Mouse (Mus musculus) ovary, postnatal 36 days (tissue): Measurements from ENCODE around the gene Ccnl1.
A peak's percentile ranks its signal among the peaks of the same experiment; 100 is the strongest.

ENCODE experiments used
- DNase-seq: peaks from one replicate; pipeline ENCODE4 v3.0.0; 2022; ENCODE audit warnings: low spot score, mixed read lengths

Gene Ccnl1

DNA sequence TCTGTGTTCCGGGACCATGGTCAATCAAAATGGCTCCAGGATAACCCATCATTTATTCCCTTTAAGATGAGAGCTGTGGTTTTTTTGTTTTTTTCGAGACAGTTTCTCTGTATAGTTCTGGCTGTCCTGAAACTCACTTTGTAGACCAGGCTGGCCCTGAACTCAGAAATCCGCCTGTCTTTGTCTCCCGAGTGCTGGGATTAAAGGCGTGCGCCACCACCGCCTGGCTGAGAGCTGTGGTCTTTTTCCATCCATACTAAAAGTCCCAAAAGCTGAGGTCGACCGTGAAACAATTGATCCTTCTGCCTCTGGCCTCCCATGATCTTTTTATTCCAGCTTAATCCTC lies 764 bp upstream of the Ccnl1 start:
- DNase-seq: no peak

GRCm38 (mm10) chr3:65957271-65958101 lies 563 bp downstream of the Ccnl1 start:
- DNase-seq: peak; percentile 62

DNA sequence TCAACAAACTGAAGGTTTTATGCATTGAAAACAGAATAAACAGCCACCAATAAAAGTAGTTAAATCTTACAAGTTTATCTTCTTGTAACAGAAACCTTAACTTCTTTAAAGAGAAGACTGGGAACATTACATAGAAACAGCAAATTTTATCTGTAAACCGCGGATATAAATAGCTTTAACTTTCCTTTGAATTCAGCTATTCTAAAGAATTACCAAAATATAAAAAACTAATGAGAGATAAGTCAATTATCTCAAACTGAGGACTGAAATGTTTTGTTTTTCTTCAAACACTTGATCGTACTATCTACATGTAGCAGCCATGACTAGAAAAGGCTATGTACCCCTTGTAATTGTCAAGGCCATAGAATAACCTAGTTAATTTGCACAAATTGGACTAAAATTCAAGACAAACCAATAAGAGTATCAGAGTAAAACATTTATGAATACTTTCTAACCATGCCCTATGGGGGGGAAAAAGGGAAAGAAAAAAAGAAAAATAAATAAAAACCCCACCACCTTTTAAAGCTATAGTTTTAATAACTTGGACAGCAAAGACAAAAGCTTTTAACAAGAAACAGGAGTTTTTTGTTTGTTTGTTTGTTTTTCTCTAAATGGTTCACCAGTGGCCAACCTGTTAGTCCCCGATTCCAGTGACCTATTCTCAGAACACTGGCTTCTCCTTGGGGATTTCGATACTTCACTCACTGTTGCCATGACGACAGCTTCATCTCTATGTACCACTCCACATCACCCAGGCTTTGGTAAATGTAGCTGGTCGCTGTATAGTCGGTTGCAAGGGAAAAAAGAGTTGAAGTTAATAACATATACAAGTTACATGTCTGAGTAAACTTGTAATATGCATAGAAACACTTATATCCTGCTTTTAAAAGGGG lies 3.3 kb downstream of the Ccnl1 start:
- DNase-seq: no peak

- no peak for DNase-seq
These were observed 7.2 kb downstream of the Ccnl1 start for GRCm38 (mm10) chr3:65950831-65951365.

GRCm38 (mm10) chr3:65950304-65950703 lies 7.7 kb downstream of the Ccnl1 start:
- no peak for DNase-seq

GRCm38 (mm10) chr3:65945277-65945932 lies 12.6 kb downstream of the Ccnl1 start:
- no peak for DNase-seq

- no peak for DNase-seq
These were observed 13.3 kb downstream of the Ccnl1 start for GRCm38 (mm10) chr3:65944713-65945112.

DNA sequence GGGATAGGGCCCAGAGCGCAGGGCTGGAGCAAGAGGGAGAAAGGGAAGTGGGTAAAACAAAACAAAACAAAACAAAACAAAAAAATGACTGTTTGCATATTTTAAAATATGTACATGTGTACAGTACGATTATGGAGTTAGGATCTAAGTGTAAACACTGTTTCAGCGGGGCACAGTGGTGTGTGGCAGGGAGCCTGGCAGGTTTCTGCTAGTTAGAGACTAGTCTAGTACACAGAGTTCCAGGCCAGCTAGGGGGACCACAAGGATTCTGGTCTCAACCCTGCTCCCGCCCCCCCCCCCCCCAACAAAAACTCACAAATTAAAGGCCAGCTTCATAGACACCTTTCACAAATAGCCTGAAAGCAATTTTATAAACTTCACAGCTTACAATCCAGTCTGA lies 14.6 kb downstream of the Ccnl1 start:
- no peak for DNase-seq

DNA sequence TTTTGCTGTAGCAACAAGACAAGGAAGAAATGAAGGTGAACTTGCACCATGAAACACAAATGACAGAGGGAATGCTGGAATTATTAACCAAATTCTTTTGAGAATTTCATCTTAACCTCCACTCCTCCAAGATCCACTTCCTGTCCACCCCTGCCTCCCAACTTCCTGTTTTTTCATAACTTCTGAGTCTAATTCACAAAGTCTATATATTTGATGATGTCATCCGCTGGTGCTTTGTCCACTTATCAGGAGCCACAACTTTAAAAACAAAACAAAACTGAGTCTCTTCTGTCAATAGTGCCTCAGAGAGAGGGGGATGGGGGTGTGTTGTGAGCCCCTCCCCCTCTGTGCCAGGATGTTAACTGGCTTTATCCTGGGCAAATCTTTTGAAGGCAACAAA lies 17.0 kb downstream of the Ccnl1 start:
- DNase-seq: no peak

DNA sequence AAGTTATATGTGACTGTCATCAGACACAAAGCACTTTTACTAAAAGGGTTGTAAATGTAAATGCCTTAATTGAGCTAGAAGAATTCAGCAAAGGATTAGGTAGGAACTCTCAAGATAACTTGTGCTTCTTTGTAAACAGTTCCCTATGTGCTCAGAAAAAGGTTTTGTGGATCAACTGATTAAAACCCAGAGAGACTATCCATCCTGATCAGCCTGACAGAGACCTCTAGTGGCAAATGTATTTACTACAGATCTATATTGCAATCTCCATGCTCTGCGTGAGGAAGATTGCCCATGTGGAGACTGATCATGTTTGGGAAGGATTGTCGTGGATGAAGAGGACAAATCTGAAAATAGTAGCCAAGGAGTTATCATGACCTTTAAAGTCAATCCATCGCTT lies 19.8 kb downstream of the Ccnl1 start:
- no peak for DNase-seq

DNA sequence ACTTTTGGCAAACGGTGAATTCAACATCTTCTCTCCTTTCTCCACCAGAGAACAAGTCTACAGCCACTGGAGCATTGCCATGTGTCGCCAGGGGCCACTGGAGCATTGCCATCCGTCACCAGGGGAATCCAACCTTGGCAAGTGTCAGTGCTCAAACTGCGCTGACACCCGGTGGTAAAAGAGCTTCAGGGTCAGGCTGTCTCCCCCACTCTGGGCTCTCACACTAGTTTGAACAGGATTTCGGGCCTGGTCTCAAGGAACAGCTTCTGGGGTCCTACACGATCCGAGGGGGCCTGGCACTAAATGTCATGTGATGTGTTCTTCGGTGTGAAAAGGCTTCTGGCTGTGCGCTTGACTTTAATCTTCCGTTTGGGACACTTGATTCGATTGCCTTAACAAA lies 21.7 kb downstream of the Ccnl1 start:
- DNase-seq: no peak

DNA sequence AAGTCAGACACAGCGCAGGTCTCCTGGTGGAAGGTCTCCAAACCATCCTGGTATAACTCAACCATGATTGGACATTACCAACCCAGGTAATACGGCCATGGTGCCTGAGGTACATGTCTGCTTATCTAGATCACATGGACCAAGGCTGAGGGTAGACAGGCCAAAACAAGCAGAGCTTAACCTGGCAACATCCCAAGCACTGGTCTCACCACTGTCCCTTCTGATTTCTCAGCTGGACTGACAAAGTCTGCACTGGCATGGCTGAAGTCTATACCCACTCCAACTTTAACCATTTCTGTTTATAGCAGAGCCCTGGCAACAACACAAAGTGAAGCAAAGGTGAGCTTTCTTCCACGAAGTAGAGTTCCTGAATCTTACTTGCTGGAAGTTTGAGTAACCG lies 22.9 kb downstream of the Ccnl1 start:
- DNase-seq: no peak

- DNase-seq: peak; percentile 50
These were observed 24.3 kb downstream of the Ccnl1 start for GRCm38 (mm10) chr3:65933726-65934125.

DNA sequence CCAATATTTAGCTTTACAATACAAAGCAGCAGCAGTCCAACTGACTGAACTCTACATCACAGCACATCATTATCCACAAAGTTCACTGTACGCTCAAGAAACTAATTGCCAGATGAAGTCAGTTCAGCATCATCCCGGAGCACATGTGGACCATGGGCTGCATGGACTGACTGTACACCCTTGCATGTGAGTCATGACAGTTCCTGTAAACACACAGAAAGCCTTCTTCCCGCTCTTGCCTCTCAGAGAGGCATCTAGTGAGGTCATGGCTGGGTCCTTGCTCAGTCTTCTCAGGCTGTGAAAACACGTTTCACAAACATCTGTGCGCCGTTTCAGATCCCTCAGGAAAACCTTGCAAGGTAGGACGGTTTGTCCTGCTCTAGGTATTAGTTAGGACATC lies 26.5 kb downstream of the Ccnl1 start:
- DNase-seq: no peak

DNA sequence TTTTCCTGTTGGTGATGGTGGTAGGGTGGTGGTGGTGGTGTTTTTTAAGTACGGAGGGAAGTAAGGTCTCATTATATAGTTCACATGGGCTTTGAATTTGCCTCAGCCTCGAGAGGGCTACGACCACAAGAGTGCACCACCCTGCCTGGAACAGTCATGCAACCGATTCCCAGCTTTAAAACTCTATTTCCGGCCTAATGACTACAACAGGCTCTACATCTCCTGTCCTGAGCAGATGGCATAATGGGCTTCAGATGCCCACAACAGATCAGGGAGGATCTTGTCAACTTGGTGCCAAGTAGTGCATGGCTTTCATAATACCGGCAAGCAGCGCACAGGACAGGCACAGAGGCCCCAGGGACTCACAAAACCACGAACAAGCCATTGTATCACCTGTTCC lies 27.4 kb downstream of the Ccnl1 start:
- no peak for DNase-seq

GRCm38 (mm10) chr3:65929821-65930633 lies 28.0 kb downstream of the Ccnl1 start:
- DNase-seq: peak; percentile 47

GRCm38 (mm10) chr3:65929304-65929783 lies 28.7 kb downstream of the Ccnl1 start:
- DNase-seq: peak; percentile 82

- no peak for DNase-seq
These were observed 29.3 kb downstream of the Ccnl1 start for GRCm38 (mm10) chr3:65928614-65929272.

DNA sequence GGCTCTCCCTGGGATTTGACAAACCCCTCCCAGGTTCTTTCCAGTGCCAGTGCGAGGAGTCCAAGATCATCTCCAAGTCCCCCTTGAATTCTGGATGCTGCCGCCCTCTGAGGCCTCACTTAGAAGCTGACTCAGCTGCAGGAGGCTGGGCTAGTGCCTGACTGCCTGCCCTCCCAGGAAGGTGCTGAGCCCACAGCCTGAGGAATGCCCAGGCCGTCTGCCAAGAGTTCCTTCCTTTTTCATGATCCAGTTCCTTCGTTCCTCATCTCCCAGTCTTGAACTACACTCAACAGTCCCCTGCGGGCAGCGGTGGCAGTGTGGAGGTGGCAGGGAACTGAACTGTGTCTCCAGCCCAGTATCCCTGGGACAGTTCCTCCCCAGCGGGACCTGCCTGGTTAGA lies 30.4 kb downstream of the Ccnl1 start:
- DNase-seq: peak; percentile 70

DNA sequence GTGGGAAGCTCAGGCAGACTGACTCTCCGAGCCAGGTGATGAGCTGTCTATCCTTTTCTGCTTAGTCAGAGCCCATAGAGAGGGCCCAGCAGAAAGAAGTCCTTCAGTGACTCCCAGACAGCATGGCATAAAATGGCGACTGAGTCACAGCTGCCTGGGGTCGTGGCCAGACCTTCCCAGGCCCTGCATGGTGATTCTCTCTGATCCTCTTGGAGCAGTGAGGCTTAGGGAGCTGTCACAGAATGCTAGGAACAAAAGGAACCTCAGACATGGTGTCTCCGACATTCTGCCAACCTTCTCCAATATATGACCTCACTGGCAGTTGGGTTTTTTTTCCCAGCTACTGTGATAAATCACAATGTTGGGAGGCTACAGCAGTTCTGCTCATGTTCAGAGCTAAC lies 30.9 kb downstream of the Ccnl1 start:
- DNase-seq: no peak

GRCm38 (mm10) chr3:65926426-65926825 lies 31.6 kb downstream of the Ccnl1 start:
- no peak for DNase-seq
